Mouse (Mus musculus): ENCODE measurements around the gene Dnm3.

Dnm3 gene

GRCm38 (mm10) chr1:162160718-162161117 lies 317.1 kb downstream of the Dnm3 start:
- no peak for DNase-seq (ENCODE audit: low spot score in 2 of 2)

DNA sequence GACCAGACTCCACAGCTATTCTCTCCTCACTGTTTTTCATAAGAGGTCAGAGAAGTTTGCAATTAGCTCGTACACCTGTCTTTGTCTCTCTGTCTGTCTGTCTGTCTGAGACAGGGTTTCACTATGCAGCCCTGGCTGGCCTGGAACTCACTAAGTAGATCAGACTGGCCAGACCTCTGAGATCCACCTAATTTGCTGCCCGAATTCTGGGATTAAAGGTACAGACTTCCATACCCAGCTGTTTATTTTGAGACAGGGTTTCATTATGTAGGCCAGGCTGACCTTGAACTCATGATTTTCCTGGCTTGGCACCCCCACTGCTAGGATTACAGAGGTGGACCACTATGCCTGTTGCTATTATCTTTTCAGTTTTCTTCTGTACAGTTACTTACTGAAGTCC lies 319.3 kb downstream of the Dnm3 start:
- DNase-seq (ENCODE audit: low spot score in 2 of 2), result no peak

- DNase-seq (ENCODE audit: low spot score in 2 of 2), result no peak
These were observed 320.2 kb downstream of the Dnm3 start for GRCm38 (mm10) chr1:162157659-162158058.

- DNase-seq (ENCODE audit: low spot score in 2 of 2), result no peak
These were observed 321.0 kb downstream of the Dnm3 start for GRCm38 (mm10) chr1:162156873-162157272.

DNA sequence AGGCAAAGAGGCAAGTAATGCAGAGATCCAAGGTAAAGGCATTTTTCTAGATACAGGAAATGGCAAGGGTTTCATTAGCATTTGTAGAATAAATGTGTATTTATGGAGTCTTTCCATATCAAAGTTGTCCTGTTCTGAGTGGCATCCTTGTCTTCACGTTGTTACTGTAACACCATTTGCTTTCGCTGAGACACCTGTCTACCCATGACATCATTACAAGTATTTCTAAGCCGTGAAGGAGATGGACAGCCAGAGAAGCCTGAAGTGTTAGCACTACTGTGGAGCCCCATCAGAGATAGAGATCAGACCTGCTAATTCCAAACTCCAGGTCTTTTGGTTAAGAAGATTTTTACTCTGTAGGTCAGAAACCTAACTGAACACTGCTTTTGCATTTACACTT lies 322.3 kb downstream of the Dnm3 start:
- no peak for DNase-seq (ENCODE audit: low spot score in 2 of 2)

DNA sequence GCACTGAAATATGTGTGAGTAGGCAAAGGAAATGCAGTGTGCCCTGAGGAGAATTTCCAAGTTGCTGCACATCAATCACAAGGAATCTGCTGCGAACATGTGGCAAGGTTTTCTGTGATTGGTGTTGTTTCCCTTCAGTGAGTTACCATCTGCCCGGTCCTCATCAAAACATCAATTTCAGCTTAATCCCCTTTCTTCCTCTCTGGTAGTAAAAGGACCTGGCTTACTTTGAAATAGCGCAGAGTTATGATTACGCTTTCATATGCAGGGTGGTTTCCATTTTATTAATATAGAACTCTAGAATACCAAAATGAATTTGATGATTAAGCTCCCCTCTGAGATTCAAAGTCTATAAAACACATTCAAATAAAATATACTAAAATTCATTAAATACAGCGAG lies 324.7 kb downstream of the Dnm3 start:
- no peak for DNase-seq (ENCODE audit: low spot score in 2 of 2)

DNA sequence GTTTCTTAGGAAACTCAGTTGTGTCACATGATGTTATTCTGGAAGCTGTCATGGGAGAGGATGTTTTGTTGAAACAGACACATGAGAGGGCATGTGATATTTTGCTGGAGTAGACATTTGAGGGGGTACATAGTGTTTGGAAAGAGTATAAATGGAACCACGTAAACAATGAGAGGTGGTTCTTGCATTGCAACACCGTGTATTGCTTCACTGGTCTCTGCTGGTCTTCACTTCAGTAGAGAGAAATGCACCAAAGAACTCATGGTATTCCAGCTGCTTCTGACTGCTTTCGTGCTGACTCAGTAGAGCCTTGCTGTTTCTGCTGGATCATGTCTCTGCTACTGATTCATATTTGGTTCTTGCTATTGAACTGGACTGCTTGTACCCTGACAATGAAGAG lies 328.1 kb downstream of the Dnm3 start:
- no peak for DNase-seq (ENCODE audit: low spot score in 2 of 2)

- DNase-seq (ENCODE audit: low spot score in 2 of 2), result no peak
These were observed 330.3 kb downstream of the Dnm3 start for GRCm38 (mm10) chr1:162147554-162147953.

- no peak for DNase-seq (ENCODE audit: low spot score in 2 of 2)
These were observed 332.1 kb downstream of the Dnm3 start for GRCm38 (mm10) chr1:162145748-162146147.

GRCm38 (mm10) chr1:162144992-162145391 lies 332.8 kb downstream of the Dnm3 start:
- DNase-seq (ENCODE audit: low spot score in 2 of 2), result no peak

DNA sequence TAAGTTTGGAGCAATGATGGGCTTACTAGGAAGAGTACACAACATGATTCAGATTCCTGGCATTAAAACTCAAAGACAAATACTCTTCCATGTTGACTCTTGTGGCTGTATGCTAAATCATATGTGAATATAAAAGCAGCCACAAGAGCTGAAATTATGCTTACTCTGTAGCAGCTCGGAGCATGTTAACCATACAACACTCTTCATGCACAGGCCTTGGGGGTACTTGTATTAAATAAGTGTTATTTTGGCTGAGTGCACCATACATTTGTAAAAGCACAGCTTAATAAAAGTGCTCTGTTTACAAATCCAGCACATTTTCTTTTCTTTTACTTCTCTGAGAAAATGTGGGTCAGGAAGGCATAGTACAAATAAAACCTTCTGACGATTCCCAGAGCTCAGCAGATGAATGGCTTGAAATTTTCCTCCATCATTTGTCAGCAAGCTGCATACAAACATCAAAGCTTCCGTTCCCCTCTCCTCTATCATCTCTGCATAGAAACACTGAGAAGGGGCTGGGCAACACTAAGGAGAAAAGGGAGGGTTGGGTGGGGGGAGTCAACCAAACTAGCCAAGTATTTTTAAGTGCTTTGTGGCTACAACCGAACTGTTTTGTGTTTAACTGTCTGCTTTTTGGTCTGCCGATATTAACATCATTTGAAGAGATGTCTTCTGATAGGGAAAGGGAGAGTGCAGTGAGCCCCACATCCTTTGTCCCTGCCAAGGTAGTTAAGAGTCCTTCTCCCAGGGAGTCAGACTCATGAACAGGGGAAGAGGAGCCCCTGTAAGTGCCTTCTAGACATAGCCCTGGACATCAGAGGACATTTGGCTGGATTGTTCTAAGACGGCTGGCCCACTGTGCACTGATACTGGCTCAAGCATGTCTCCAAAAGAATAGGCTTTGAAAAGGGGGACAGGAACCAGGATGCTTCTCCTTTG lies 333.6 kb downstream of the Dnm3 start:
- no peak for DNase-seq (ENCODE audit: low spot score in 2 of 2)

- DNase-seq (ENCODE audit: low spot score in 2 of 2), result no peak
These were observed 335.5 kb downstream of the Dnm3 start for GRCm38 (mm10) chr1:162142285-162142684.

DNA sequence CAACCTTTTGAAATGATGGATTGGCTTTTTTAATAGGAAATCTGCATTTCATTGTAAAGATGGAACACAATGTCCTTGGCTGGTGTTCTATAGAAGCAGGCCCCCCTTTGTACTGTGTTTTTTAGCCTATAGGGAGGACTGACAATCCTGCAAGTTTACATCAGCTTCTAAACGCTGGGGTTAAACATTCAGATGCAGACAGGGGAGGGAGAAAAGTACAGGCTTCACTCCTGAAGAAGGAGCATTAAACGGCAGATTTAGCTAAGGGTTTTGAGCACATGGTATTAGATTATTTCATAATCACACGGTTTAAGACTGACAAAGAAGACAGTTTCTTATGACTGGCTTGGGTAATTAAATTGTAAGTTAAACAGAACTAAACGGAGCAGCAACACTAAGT lies 341.5 kb downstream of the Dnm3 start:
- DNase-seq (ENCODE audit: low spot score in 2 of 2), result no peak

GRCm38 (mm10) chr1:162135451-162136213 lies 342.2 kb downstream of the Dnm3 start:
- no peak for DNase-seq (ENCODE audit: low spot score in 2 of 2)

- no peak for DNase-seq (ENCODE audit: low spot score in 2 of 2)
These were observed 343.2 kb downstream of the Dnm3 start for GRCm38 (mm10) chr1:162134651-162135066.

- no peak for DNase-seq (ENCODE audit: low spot score in 2 of 2)
These were observed 344.8 kb downstream of the Dnm3 start for GRCm38 (mm10) chr1:162132908-162133641.

DNA sequence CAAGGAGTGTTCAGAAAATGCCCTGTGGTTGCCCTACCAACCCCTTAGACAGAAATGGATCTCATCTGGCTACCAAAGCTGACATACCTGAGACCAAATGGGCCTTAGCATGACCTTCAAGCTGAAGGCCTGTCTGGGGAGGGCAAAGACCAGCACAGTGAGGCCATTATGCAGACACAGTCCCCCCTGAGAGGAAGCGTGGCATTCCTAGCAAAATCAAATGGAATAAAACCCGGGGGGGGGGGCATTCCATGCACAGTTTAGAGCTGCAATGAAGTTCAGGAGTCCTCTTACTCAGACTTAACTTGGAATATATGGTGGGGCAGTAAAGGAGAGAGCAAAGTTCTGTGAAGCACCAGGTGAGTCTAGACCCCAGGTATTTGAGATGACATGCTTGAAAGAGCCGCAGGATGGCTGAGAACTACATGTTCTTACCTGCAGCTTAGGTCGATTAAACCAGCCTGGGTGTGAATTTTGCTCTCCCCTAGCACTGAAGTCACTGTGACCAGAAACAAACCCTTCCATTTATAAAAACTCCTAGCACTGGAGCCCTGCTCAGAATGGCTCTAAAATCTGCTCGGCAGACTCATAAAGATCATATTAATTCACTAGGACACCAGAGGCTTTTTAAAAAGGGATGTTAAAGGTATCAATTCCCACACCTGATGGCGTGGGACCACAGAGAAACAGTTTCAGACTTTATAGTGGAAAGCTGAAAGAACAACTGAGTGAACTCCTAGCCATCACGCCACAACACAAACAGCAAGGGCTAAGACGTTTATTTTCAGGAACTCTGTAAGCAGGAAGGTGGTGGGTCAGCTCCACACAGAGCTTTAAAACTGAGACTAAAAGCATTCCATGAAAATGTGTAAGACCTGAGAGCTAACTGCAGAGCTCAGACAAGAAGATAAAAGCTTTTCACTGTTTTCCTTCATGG lies 350.7 kb downstream of the Dnm3 start:
- no peak for DNase-seq (ENCODE audit: low spot score in 2 of 2)

DNA sequence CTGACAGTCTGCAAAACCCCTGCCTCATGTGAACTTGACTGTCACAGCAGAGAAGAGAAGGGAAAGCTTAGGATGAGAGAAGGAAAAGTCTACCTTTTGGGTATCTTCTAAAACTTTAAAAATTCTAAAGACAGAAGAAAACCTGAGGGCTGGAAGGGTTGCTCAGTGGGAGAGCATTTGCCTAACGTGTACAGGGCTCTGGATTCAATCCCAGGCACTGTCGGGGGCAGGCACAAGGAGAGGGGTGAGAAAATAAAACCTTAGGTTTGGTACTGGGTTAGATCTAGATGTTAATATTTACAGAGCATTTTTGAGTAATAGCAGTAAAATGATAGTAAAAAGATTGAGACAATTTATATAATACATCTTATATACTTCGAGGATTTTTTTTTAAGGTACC lies 353.4 kb downstream of the Dnm3 start:
- no peak for DNase-seq (ENCODE audit: low spot score in 2 of 2)

DNA sequence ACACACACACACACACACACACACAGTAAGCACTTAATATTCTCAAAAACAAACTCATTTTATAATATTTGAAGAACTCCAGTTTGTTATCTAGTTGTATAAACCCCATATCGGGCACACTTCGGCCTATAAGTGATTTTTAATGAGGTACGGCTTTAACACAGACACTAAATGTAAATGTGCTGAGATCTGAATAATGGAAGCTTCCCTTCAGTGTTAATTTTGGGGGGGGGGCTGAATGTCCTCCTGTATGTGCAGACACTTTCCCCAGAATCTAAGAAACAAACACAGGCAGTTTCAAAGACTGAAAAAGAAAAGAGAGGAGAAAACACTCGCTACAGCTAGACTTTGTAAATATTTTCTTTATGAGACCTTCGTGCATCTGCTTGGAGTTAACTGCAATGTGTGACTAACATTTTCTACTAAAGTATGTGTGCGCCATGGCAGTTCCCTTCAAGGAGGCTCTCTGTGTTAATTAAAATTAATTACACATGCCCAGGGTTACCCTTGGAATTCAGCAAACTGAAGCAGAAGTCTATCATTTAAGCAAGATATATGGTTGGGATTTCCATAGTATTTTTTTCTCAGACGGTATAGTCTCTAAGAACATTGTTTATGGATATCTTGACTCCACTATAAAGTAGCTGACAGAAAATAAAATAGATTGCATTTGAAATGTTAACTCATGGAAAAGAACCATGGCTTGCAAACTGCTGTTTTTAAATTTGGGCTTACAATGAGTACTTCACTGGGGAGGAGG lies 356.2 kb downstream of the Dnm3 start:
- no peak for DNase-seq (ENCODE audit: low spot score in 2 of 2)

DNA sequence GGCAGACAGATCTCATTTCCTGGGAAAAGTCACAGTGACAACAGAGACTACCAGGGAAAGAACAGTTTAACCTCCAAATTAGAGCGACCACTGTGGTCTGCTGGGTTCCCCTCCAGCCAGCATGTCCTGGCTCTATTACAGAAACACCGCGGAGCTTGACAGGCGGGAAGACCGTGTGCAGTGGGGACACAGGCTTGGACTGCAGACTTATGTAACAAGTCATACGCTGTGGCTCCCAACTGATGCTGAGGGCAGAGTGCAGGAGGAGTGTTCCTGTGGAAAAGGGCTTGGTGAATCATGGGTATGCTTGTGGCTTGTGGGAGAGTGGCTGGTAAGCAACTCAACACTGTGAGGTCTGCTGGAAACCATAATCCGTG lies 368.4 kb downstream of the Dnm3 start:
- DNase-seq (ENCODE audit: low spot score in 2 of 2), result no peak

Measured in urinary bladder, postnatal 4 days (tissue).